Mouse (Mus musculus): Measurements from ENCODE around the gene Tgm2. TPM values are rescaled to one million over a fixed set of nuclear protein-coding genes. Genes with fewer than 3 reads are reported as not detected.

The Tgm2 gene
- total RNA-seq, 2 experiments from 2014 or later: 6.9 TPM

DNA sequence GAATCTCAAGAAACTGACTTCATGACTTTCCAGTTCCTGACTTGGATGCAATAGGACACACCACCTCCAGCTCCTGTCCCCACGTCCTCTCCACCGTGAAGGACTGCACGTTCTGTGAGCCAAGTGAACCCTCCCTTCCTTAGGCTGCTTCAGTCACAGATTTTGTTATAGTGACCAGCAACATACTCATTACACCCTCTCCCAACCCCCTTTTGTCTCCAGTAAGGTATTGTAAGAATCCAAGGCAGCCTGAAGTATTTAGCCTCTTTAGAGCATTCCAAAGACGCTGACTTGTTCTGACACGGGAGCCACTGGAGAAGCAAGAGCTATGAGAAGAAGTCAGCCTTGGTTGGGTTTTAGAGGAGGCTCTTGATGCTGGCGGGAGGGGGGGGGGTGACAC lies 23.1 kb upstream of the Tgm2 start:
- intact Hi-C loops (cut with DNase I): no loop called here
- no peak for DNase-seq (ENCODE audit: extremely low spot score in 1 of 2, low spot score in 2 of 2)

DNA sequence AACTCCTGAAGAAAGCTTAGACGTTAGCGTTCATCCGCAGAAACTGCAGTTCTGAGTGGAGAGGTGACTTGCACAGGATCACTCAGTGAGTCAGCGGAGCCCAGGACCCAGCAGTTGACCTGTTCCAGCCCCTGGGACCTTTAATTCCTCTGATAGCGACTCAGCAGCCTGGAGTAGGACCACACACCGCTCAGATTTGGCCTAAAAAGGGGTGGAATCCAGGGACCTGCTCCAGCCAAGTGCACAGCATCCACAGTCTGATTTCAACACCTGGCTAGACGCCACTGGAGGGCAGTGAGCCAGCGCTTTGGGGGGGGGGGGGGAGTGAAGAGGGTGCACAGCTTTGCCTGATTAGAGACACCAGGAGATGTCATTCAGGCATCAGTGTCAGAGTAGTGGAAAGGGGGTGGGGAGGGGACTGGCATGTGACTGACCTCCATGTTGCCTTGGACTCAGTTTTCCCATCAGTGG lies 22.5 kb upstream of the Tgm2 start:
- no peak for DNase-seq (ENCODE audit: extremely low spot score in 1 of 2, low spot score in 2 of 2)
- intact Hi-C loops (cut with DNase I): no loop called here

DNA sequence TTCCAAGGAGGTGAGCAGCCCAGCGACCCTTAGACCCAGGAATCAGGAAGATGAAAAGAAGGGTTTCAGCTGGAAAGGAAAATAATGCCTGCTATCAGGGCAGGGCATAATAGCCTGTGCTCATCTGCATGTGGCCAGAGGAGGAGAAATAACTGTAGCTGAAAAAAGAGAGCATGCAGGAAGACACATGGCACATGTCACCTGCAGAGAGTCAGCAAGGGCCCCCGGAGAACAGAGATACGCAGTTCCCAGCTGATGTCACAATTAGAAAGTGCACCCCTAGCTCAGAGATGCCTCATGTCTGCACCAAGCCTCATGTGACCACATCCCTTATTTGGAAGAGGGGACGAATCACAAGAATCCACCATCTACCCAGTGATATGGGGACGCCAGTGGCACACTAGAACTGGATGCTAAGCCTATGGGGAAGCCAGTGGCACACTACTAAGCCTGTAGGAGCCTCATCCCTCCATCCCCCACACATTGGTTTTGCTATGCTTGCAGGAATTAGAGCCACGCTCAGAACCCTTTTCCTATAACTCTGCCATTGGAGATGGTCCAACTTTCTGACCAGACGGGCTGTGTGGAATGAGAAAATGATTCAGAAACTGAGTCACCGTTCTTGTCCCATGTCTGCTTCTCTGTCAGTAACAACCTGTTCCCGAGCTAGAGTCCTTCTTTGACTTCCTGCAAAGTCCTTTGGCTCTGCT lies 21.4 kb upstream of the Tgm2 start:
- DNase-seq (ENCODE audit: extremely low spot score in 1 of 2, low spot score in 2 of 2): no peak
- intact Hi-C loops (cut with DNase I): no loop called here

DNA sequence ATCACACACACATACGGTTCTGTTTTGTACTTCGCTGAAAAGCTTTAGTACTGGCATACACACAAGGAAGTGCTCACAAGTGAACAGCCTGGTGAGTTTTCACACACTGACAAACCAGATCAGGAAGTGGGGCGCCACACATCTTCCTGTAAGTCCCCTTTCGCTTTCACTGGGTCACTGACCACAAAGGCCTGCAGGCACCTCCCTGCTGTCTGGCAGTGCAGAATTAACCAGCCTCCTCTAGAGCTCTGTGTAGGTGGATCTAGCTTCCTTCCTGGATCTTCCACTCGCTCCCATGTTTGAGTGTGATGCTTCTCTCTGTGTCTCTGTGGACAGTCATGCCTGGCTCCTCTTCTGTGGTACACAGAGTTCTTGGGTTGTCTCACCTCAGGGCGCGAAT lies 20.4 kb upstream of the Tgm2 start:
- DNase-seq (ENCODE audit: extremely low spot score in 1 of 2, low spot score in 2 of 2): no peak
- intact Hi-C loops (cut with DNase I): no loop called here

DNA sequence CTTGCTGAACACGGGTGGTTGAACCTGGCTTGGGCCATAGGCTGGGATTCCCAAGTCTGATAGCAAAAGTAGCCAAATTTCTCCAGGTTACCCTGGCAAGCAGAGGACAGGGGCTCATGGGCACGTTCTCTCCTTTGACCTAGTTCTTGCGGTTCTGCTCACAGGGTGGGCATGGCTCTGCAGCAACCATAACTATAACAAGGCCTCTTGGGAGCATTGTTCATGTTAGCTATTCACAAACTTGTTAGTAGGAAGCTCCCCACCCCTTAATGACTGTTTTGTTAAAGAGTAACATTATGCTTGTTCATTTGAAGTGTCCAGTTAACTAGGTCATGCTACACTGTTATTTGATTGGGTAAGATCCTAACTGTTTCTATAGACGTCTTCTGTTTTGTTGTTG lies 19.5 kb upstream of the Tgm2 start:
- no peak for DNase-seq (ENCODE audit: extremely low spot score in 1 of 2, low spot score in 2 of 2)
- intact Hi-C loops (cut with DNase I): no loop called here

DNA sequence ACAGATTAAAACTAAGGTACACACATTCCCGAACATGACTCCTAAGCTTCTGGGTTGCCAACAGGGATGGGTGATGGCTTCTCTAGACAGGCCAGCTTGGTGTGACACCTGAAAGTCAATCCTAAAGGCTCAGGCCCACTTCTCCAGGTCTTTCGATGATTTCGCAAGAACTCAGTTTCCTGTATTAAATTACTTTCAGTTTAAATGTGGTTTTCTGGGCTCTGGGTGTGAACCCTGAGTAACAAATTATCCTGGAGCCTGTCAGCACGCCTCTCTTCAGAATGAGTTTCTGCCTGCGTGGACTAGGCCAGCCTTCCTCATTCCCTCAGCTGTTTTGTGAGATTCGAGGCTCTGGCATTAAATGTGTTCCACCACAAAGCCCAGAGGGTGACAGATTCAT lies 16.8 kb upstream of the Tgm2 start:
- no peak for DNase-seq (ENCODE audit: extremely low spot score in 1 of 2, low spot score in 2 of 2)
- intact Hi-C loops (cut with DNase I): no loop called here

DNA sequence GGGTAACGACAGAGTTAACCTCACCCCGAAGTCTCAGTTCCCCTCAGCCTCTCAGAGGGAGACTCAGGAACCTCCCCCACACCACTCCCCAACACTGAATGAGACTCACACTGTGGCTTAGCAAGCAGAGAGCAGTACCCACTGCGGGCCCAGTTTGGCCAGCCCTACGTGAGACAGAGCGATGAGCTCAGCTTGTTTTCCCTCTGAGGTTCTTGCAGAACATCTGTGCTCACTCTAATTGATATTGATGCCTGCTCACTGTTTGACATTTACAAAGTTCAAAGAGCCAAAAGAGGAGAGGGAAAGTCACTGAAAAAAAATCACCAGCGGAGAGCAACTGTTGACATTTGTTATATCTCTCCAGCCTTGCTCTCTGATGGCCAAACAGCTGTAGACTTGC lies 15.5 kb upstream of the Tgm2 start:
- DNase-seq (ENCODE audit: extremely low spot score in 1 of 2, low spot score in 2 of 2): no peak
- intact Hi-C loops (cut with DNase I): no loop called here

DNA sequence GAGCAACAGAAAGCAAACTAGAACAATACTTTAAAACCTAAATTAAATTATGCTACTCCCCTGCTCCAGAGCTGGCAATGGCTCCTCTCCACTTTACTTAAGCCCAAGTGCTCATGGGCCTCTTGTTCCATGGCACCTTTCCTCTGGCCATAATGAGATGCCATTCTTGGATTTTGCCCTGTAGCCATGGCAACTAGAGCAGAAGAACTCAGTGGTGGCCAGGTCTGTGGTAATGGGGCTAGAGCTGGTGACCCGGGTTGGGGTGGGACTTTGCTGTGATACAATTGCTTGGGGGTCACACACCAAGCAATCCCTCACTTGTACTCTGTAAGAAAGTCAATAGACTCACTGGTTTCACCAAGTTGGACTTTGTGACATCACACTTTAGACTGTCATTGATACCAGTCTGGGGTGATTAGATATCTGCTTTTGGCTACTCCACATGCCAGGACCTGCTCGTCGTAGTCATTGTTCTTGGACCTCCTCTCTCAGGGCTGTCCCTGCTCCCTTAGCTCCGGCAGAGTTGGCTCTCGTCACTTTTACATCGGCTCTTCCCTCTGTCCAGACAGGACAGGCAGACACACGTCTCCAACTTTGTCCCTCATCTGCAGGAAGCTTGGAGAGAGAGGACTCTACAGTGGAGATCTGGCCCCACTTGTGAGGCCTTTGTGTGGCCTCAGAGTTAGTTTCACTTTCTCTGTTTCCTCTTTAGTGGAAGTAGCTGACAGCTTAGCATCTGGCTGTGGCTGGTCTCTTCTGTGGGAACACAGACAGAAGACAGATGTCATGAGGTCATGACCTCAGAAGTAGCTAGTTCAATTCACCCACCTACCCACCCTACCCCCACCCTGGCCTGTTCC lies 13.4 kb upstream of the Tgm2 start:
- intact Hi-C loops (cut with DNase I): no loop called here
- DNase-seq (ENCODE audit: extremely low spot score in 1 of 2, low spot score in 2 of 2): no peak

DNA sequence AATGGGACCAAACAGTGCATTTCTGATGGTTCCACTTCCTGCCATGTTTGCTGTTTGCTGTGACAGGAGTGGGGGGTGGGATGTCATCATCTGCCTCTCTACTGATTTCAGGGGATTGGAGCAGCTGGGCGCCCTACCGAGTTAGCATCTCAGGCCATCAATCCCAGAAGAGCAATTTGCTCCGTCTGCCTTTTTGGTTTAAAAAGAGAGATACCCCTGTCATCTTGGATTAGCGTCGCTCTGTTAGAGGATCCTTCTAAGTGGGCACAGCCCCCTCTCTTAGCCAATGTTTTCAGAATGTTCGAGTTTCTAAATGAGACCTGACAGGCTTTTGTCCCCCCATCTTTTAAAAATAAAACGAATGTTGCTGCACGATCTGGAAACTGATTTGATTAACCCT lies 11.4 kb upstream of the Tgm2 start:
- intact Hi-C loops (cut with DNase I): no loop called here
- no peak for DNase-seq (ENCODE audit: extremely low spot score in 1 of 2, low spot score in 2 of 2)

DNA sequence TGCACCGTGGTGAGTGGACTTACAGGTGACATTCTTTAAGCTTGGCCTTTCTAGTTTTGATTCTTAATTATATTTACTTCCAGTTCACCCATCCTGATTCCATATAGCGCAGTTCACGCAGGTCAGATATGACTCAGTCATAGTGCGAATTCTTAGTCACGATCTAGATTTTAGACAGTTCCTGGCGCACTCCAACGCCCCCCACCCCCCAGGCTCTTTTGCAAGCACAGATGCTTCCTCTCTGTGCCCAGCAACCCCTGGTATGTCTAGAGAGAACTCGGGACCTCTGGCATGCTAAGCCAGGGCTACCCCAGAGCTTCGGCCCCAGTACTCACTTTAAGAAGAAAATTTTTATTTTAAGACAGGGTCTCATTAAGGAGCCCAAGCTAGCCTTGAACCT lies 10.3 kb upstream of the Tgm2 start:
- intact Hi-C loops (cut with DNase I): no loop called here
- no peak for DNase-seq (ENCODE audit: extremely low spot score in 1 of 2, low spot score in 2 of 2)

DNA sequence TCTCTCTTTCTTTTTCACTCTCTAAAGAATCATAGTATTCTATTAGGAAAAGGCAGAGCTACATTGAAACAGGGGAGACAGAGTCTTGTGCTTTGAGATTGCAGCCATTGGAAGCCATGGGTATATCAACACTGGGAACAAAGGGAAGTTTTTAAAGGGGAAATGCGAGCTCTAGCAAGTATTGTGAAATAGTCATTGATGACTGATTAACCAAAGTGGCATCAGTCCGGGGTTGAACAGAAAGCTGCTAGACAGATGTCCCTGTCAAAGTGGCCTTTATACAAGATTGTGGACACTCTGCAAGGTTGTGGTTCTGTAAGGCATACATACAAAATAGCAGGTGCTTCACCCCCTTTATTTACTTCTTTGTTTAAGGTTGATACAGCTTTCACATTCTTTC lies 9.4 kb upstream of the Tgm2 start:
- no peak for DNase-seq (ENCODE audit: extremely low spot score in 1 of 2, low spot score in 2 of 2)
- intact Hi-C loops (cut with DNase I): no loop called here

DNA sequence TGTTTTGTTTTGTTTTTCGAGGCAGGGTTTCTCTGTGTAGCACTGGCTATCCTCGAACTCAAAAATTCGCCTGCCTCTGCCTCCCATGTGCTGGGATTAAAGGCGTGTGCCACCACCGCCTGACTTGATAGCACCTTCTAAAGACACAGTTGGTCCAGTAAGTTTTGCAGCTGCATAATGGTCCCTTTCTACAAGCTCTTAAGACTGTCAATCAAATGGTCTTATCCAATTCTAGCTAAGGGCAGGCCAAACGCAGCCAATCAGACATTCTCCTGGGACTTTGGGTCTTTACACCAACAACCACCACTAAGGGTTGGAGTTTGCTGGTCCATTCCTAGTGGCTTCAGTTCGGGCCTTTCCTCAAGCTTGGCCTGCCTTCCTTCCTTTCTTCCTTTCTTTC lies 8.9 kb upstream of the Tgm2 start:
- no peak for DNase-seq (ENCODE audit: extremely low spot score in 1 of 2, low spot score in 2 of 2)
- intact Hi-C loops (cut with DNase I): no loop called here

DNA sequence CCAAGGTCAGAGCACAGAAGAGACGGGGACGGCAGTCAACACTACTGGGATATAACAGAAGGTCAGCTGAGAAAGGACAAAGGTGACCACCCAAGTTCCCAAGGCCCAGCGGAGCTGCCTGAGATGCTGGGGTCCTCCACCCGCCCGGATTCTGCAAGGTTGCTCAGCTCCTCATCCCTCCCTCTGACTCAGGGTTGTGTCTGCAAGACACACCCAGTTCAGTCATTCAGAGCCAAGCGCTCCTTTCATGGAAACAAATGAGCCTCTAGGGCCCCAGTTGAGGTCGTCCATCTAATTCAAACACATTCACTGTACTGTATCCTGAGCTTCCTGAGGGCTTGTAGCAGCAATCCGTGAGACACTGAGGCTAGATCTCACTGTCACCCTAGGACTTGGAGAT lies 8.4 kb upstream of the Tgm2 start:
- no peak for DNase-seq (ENCODE audit: extremely low spot score in 1 of 2, low spot score in 2 of 2)
- intact Hi-C loops (cut with DNase I): no loop called here

DNA sequence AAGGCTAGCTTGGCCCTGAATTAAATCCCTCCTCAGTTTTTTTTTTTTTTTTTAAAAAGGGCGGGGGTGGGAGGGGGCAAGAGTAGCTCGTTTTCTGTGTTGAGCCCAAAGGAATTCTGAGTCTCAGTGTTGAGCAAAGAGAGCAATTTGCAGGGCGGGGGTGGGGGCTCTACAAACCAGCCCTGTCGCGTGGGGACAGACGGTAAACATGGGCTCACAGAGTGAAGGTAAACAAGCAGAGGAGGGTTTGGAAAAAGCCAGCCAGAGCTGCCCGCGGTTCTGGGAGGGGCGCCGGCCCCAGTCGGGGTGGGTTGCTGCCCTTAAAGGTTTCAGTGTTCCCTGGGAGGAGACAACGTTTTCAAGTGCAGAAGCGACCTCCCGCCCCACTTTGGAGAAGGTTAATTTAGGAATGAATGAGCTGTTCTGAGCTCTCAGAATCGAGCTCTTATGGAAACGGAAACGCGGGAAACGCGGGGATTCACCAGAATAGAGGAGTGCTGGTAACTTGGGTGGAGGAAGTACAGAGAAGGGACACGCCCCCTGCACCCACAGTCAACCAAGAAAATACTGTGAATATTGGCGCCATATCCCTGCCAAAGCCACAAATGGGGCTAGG lies 7.6 kb upstream of the Tgm2 start:
- intact Hi-C loops (cut with DNase I): no loop called here
- DNase-seq (ENCODE audit: extremely low spot score in 1 of 2, low spot score in 2 of 2): no peak

DNA sequence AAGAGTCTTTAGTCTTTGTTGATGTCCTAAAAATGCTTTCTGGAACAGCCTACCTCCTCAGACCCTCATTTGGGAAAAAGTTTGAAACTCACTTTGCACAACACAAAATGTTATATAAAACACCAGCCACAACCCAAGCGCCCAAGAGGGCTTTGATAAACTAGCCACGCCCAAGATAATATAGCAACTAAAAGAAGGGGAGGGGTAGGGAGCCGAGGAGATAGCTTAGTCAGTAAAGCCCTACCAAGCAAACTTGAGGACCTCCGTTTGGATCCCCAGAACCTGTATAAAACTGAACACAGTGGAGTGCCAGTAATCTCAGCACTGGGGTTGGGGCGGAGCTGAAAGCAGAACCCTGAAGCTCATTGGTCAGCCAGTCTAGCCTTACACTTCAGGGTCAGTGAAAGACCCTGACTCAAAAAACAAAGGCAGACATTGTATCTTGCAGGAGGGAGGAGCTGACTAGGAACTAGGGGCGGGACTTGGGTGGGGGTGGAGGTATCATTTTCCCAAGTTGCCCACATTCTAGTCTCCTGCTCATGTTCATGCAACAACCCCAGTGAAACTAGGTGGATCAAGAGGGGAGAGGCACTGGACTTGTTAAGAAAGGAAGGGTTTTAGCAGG lies 6.6 kb upstream of the Tgm2 start:
- no peak for DNase-seq (ENCODE audit: extremely low spot score in 1 of 2, low spot score in 2 of 2)
- intact Hi-C loops (cut with DNase I): no loop called here

DNA sequence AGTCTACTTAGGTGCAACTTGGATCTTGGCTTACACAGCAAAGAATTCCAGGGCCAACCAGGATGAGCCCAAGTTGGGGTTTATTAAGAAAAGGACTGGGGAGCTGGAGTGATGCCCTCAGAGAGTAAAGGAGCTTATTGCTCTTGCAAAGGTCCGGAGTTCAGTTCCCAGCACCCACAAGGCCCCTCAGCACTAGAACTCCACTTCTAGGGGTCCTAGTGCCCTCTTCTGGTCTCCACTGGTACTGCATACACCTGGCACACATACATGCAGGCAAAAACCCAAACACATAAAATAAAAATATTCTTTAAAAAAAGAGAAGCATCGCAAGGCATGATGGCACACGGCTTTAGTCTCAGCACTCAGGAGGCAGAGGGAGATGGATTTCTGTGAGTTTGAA lies 4.8 kb upstream of the Tgm2 start:
- intact Hi-C loops (cut with DNase I): no loop called here

DNA sequence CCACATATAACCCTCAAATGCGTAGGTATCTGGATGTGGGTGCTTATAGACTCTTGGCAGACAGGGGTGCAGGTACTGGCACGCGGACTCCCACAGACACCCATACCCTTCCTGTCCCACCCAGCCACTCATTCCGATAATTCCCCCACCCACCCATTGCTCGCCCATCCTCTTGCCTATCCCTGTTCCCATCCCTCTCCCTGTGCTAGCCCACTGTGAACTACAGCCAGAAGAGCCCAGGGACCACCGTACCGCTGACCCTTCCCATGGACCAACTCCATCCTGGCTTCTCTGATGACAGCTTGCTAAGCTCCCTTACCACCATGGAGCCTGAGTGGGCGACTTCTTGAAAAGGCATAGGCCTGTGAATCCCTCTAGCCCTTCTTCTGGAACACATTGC lies 735 bp upstream of the Tgm2 start:
- intact Hi-C loops (cut with DNase I): no loop called here
- no peak for DNase-seq (ENCODE audit: extremely low spot score in 1 of 2, low spot score in 2 of 2)

More for the DNA sequence above, 4.8 kb upstream of the Tgm2 start:
- DNase-seq (ENCODE audit: extremely low spot score in 1 of 2, low spot score in 2 of 2): no peak

DNA sequence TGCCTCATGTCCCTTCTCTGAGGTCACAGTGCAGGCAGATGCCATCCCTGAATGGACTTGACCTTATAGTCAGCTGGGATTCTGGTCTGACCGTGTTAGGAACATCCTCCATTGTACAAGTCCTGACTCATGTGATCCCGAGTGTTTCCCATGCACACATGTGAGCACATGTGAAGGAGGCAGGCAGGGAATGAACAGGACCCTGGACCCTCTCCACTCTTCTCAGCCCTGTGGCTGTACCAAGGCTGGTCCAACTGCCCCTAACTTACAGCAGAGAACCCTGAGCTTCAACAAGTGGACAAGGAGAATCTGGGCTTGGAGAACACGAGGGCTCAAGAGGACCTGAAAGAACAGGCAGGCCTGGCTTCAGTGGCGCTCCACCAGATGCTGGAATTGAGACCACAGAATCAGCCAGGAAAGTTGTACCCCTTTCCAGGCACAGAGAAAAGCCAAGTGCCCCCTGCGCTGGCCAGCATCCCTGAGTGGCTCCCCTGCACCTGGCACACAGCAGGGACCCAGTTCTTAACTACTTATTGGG lies 639 bp downstream of the Tgm2 start:
- intact Hi-C loops (cut with DNase I): no loop called here
- DNase-seq (ENCODE audit: extremely low spot score in 1 of 2, low spot score in 2 of 2): no peak

DNA sequence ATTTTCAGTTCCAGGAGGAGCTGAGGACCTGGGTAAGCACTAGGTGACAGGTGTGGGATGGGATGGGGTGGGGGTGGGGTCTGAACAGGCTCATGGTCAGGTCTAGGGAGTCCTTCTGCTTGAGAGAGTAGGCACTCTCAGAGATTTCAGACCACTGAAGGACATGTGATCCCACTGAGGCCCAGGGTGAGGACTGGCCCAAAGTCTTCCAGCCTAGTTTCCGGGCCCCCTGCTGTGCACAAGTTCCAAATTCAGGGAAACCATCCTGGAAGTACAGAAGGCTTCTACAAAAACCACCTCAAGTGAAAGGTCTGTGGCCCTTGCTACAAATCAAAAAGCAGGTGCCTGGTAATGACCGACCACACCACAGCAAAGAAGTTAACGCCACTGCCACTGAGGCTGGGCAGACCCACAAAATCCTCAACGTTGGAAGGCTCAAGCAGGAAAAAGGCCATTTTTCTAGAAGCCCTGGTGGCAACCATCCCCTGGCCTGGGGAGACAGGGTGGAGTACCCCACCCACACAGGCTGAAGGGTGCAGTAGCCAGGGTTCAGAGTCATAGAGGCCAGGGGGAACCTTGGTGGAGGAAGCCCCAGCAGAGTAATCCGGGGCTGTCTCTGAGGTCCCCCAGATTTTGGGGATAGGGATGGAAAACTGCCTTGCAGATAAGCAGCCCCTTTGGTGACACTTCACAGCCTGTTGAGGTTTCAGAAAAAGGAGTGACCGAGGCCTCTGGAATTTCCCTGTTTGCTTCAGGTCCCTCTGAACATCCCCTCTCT lies 1.3 kb downstream of the Tgm2 start:
- DNase-seq (ENCODE audit: extremely low spot score in 1 of 2, low spot score in 2 of 2): no peak

More for the DNA sequence above, 1.3 kb downstream of the Tgm2 start:
- intact Hi-C loops (cut with DNase I): loop anchor here (5.0 kb wide), 1 partner anchor 38 kb away; no protein-coding TSS in a partner anchor

Data from left cerebral cortex, postnatal 10 days (tissue).